7 mouse cellular contexts compared by ENCODE assay signal in the genomic region with DNA sequence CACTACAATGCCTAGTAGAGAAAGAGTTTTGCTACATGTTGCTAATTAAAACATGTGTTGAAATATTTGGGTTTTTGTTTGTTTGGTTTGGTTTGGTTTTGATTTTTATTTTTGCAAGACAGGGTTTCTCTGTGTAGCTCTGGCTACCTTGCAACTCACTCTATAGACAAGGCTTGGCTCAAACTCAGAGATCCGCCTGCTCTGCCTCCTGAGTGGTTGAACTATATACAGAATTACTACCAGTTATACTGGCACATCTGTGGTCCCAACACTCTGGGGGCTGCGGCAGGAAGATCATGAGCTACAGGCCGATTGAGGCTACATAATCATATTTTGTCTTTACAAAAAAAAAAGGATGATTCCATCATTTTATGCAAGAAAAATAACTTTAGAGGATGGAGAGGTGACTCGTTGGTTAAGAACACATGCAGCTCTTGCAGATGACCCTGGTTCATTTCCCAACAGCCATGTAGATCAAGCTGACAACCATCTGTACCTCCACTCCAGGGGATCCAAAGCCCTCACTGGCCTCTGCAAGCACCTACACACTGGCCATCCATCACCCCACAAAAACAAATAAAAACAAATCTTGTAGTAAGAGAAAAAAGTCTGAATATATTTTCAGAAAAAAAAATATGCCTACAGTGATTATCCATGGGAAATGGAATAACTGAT.
"Had no signal": no experiment of that assay in that cellular context is flagged by ENCODE, and none has a peak within 500 bp of the region (broad histone marks: within the 10 kb centered on the region; RNA-seq: fewer than 3 reads in every experiment).

No protein-coding gene starts in this region.

- DNase-seq: kidney, postnatal 14 days; liver; liver, embryonic 13.5 days; liver, postnatal 0 days; right cerebral cortex, adult 18-20 months; right cerebral cortex, postnatal 25 days; thymus, postnatal 4 days had no signal
